Mouse (Mus musculus): ENCODE measurements at regions not wholly inside any gene's neighbourhood (a gene's known extent, or its start where the extent isn't known, plus 50 kb on each side); places are given as distances from the start of the nearest gene placed in this dataset.

- H3K27me3 ChIP-seq (ENCODE audit: insufficient read depth, low read length), result no peaks in the 10 kb centered on the region
- H3K4me1 ChIP-seq (ENCODE audit: insufficient read depth), result no peaks in the 10 kb centered on the region
- H3K4me3 ChIP-seq (ENCODE audit: low read depth, low read length), result no peak overlapping the region
- H3K27ac ChIP-seq (ENCODE audit: low read depth, low read length), result no peak overlapping the region
- TF ChIP-seq CTCF (IDR thresholded peaks at IDR 0.05; ENCODE audit: low read depth), result no peak
- ATAC-seq (no peak), DNase-seq (no peak)
- no peak overlapping the region for H3K9ac ChIP-seq
- H3K4me2 ChIP-seq (ENCODE audit: low read depth), result no peak overlapping the region
- H3K36me3 ChIP-seq (ENCODE audit: insufficient read depth), result no peaks in the 10 kb centered on the region
- H3K9me3 ChIP-seq (ENCODE audit: low read length), result no peaks in the 10 kb centered on the region
- 76% methylated on average over 6 of the region's 6 CpGs for WGBS
Observed at GRCm38 (mm10) chr3:9056846-9057245, 553.0 kb downstream of the Zfp704 start.

- no peaks in the 10 kb centered on the region for H3K9me3 ChIP-seq (ENCODE audit: low read length)
- H3K9ac ChIP-seq, result no peak overlapping the region
- no peak overlapping the region for H3K4me3 ChIP-seq (ENCODE audit: low read depth, low read length)
- no peak for ATAC-seq
- H3K27me3 ChIP-seq (ENCODE audit: insufficient read depth, low read length), result no peaks in the 10 kb centered on the region
- DNase-seq, result no peak
- H3K27ac ChIP-seq (ENCODE audit: low read depth, low read length), result no peak overlapping the region
- no peaks in the 10 kb centered on the region for H3K4me1 ChIP-seq (ENCODE audit: insufficient read depth)
- no peak for TF ChIP-seq CTCF (IDR thresholded peaks at IDR 0.05; ENCODE audit: low read depth)
- no peaks in the 10 kb centered on the region for H3K36me3 ChIP-seq (ENCODE audit: insufficient read depth)
- WGBS, result 66% methylated on average over 6 of the region's 6 CpGs
- H3K4me2 ChIP-seq (ENCODE audit: low read depth), result no peak overlapping the region
Observed at GRCm38 (mm10) chr3:9055780-9056179, 554.1 kb downstream of the Zfp704 start.
